Mouse (Mus musculus) cortical plate, adult 2 months (tissue): Measurements from ENCODE around the gene Ptpn7.

Source experiments
- CTCF ChIP-seq: fragments of 200-500 bp; IDR thresholded peaks from 2 replicates; pipeline ENCODE4 v1.5.1; 2011; ENCODE audit warnings: mild to moderate bottlenecking, control low read depth, low read length; ENCODE audit not compliant: insufficient read depth; ENCODE audit errors: extremely low read depth
- POLR2A ChIP-seq: fragments of 200-500 bp; IDR thresholded peaks from 2 replicates; pipeline ENCODE4 v1.6.1; 2011; ENCODE audit warnings: mild to moderate bottlenecking, low read length, control low read depth; ENCODE audit not compliant: insufficient read depth; ENCODE audit errors: extremely low read depth

- TF ChIP-seq CTCF (peak; percentile 78), POLR2A (no peak)
Observed at GRCm38 (mm10) chr1:135105951-135106350, 26.5 kb upstream of the Ptpn7 start.
